Mouse (Mus musculus): ENCODE measurements around the gene Bcor.

DNA sequence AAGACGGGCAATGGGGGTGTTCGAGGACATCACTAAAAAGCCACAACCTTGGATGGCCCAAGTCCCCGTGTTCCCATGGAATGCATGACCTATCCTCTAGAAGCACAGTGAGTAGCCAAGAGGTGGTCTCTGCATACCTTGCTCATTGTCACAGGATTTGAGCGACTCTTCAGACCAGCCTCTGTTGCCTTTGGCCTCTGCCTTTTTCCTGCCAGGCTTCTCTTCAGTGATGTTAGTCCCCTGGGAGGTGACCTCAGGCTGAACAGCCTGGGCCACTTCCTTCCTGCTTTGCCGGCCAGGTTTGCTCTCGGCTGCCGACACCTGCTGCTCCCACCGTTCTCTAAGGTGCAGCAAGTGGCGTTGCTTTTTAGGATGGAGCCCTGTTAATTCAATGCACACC is 112.0 kb downstream of the Bcor start:
- no peak for TF ChIP-seq CTCF (IDR thresholded peaks at IDR 0.05; ENCODE audit: low read depth, low read length)
- no peak for TF ChIP-seq POLR2A (IDR thresholded peaks at IDR 0.05; ENCODE audit: insufficient read depth, low read length)

Measured in ES-Bruce4 (cell line).